Mouse (Mus musculus): ENCODE measurements around the gene Psmb11.

The Psmb11 gene

GRCm38 (mm10) chr14:54621133-54621532 lies at the start of gene Psmb11:
Gene Psmb11 (plus strand): TSS chr14:54621433.
- CTCF ChIA-PET = no interaction called here

- CTCF ChIA-PET = interaction anchor here (0.7 kb wide), 1 partner anchor 77 kb away, joined by 4 read pairs; no protein-coding TSS in a partner anchor
Observed at GRCm38 (mm10) chr14:54572122-54572521, 49.1 kb upstream of the Psmb11 start.

- CTCF ChIA-PET = no interaction called here
Observed at GRCm38 (mm10) chr14:54572790-54573736, 48.2 kb upstream of the Psmb11 start.

GRCm38 (mm10) chr14:54574253-54574652 lies 47.0 kb upstream of the Psmb11 start:
- CTCF ChIA-PET = interaction anchor here (0.5 to 0.6 kb wide), 2 partner anchors 95 to 1480 kb away, joined by 3 read pairs; no protein-coding TSS in a partner anchor

DNA sequence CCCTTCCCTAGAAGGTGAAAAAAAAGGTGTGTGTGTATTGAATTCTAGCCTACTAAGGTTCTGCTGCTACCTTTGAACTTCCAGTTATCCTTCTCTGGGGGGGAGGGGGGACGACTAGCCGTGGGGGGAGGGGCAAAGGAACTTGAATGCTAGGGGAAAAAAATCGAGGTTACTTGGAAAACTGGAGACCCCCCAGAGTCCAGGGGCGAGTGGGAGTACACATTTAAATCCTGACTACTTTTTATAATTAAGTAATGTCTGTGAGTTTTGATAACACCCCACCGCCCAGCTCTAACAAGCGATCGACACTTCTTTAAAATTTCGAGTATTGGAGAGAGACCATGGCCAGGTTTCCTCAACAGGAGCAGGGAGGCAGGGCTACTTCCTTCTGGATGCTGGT lies 46.2 kb upstream of the Psmb11 start:
- CTCF ChIA-PET = interaction anchor here (0.5 to 0.6 kb wide), 2 partner anchors 178 to 1481 kb away, joined by 3 to 6 read pairs; no protein-coding TSS in a partner anchor

- CTCF ChIA-PET = interaction anchor here (0.6 to 0.8 kb wide), 2 partner anchors 17 to 179 kb away, joined by 3 to 6 read pairs; no protein-coding TSS in a partner anchor
Observed at GRCm38 (mm10) chr14:54575631-54576030, 45.6 kb upstream of the Psmb11 start.

DNA sequence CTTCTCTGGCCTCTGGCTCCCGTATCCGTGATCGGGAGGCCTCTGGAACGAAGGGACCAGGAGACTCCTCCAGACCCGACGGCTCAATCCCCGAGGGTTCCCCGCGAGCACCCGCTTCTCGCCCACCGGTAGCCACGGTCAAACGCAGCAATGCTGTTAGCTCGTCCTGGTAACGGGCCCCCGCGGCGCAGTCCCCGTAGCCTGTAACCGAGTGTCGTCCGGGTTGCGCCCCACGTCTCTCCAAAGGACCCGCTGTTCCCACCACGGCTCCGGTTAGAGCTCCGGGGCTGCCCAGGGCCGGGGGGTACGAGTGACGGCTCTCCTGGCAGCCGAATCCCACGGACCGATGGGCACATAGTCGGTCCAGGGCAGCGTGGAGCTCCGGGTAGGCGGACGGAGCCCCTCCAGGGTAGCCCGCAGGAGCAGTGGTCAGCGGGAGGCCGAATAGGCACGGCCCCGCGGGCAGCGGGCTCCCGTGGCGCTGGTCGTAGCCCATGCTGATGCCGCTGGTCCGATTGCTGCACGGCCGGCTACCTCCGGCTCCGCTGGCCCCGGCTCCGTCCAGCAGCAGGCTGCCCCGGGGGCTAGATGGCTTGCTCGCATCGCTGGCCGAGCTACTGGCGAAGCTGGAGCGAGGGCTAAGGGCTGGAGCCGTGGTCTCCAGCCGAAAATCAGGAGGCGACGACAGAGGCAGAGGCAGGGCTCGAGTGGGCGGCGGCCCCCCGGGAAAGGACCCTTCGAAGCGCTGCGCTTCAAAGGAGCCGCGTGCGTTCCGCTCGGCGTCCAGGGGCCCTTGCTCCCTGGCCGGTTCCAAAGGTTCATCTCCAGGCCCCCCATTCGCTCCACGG lies 44.8 kb upstream of the Psmb11 start:
- CTCF ChIA-PET = interaction anchor here (0.8 kb wide), 1 partner anchor 16 kb away, joined by 3 read pairs; no protein-coding TSS in a partner anchor

- CTCF ChIA-PET = interaction anchor here (1.3 kb wide), 1 partner anchor 71 kb away, joined by 3 read pairs; no protein-coding TSS in a partner anchor
Observed at GRCm38 (mm10) chr14:54577089-54577982, 43.9 kb upstream of the Psmb11 start, which contains the start of gene Ajuba. Gene Ajuba (minus strand): TSS chr14:54577558.

GRCm38 (mm10) chr14:54578063-54578462 lies 43.2 kb upstream of the Psmb11 start:
- CTCF ChIA-PET = interaction anchor here (0.6 to 1.3 kb wide), 3 partner anchors 54 to 157 kb away, joined by 3 to 7 read pairs (median 7); no protein-coding TSS in a partner anchor

GRCm38 (mm10) chr14:54579638-54580037 lies 41.6 kb upstream of the Psmb11 start:
- CTCF ChIA-PET = interaction anchor here (0.6 to 0.9 kb wide), 2 partner anchors 49 to 243 kb away, joined by 3 read pairs; no protein-coding TSS in a partner anchor

GRCm38 (mm10) chr14:54582536-54582935 lies 38.7 kb upstream of the Psmb11 start:
- CTCF ChIA-PET = no interaction called here

DNA sequence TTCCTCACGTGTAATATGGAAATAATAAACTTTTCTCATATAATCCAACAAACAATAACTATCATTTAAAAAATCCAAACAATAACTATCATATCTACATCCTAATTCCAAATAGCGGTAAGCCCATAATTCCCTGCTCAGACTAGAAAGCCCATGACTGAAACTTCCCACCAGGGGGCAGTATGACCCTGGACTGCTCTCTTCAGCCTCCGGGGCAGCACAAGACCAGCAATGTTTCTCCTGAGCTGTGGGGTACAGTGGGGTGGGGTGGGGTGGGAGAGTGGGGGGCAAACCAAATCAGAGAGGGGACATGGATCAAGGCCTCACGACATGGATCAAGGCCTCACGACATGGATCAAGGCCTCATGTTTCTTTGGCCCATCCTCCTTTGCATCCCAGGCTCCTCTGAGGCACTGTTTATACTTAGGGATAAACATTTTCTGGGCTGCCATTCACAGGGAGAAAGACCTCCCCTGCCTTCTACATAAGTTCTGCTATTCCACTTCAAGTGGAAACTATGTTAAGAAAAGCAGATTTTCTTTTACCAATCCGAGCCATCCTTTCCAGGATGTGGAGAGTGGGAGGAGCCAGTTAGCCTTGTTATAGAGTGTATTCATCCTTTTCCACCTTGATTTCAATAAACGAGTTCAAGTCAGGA lies 37.4 kb upstream of the Psmb11 start:
- CTCF ChIA-PET = interaction anchor here (0.6 to 0.7 kb wide), 2 partner anchors 9 to 58 kb away, joined by 3 to 6 read pairs; no protein-coding TSS in a partner anchor

GRCm38 (mm10) chr14:54591056-54591455 lies 30.2 kb upstream of the Psmb11 start:
- CTCF ChIA-PET = no interaction called here

- CTCF ChIA-PET = interaction anchor here (0.6 to 1.0 kb wide), 2 partner anchors 9 to 16 kb away, joined by 3 read pairs; no protein-coding TSS in a partner anchor
Observed at GRCm38 (mm10) chr14:54592319-54592934, 28.8 kb upstream of the Psmb11 start.

DNA sequence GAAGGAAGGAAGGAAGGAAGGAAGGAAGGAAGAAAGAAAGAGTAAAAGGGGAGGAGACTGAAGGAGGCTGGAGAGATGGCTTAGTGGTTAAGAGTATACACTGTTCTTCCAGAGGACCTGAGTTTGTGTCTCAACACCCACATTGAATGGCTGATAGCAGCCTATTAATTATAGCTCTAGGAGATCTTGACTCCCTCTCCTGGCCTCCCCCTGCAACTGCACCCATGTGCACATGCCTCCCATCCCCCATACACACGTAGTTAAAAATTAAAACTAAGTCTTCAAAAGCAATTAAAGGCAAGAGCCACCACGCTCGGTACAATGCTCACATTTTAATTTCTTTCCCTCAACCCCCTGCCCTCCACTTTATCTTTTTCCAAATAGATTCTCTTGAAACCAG lies 27.2 kb upstream of the Psmb11 start:
- CTCF ChIA-PET = interaction anchor here (0.5 to 0.7 kb wide), 2 partner anchors 138 to 335 kb away, joined by 3 to 8 read pairs; no protein-coding TSS in a partner anchor

GRCm38 (mm10) chr14:54594631-54595414 lies 26.4 kb upstream of the Psmb11 start:
- CTCF ChIA-PET = interaction anchor here (0.5 to 0.8 kb wide), 2 partner anchors 30 to 138 kb away, joined by 4 to 8 read pairs; no protein-coding TSS in a partner anchor

DNA sequence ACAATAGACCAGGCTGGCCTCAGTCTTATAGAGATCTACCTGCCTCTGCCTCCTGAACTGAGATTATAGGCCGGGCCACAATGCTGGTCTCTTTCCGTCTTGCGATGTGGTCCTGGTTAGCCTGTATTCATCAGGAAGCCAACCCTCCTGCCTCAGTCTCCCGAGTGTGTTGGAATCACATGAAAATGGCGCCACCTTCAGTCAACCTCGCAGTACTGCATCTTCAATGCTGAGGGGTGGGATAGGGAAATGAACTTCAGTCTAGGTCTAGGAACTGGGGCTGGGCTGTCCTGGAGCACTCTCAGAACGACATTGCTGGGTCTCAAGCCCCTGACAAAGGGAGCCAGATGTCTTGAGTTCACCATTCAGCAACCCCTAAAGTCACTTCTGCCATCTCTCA lies 24.1 kb upstream of the Psmb11 start:
- CTCF ChIA-PET = interaction anchor here (0.9 kb wide), 1 partner anchor 10 kb away, joined by 3 read pairs; no protein-coding TSS in a partner anchor

DNA sequence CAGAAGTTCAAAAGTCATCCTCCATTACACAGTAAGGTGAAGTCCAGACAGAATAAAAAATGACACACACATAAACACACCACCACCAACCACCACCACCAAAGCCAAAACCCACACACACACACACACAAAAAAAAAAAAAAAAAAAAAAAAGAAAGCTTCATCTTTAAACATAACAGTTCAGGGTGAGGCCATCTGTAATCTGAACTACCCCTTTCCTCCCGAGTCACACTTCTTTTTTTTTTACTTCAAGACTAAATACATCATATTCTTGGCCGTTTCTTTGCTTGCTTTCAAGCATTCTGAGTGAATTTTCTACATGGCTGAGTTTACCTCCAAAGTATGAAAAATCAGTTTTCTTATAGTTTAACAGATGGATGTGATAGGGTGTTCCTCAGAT lies 19.6 kb upstream of the Psmb11 start:
- CTCF ChIA-PET = interaction anchor here (0.5 to 0.6 kb wide), 2 partner anchors 85 to 160 kb away, joined by 3 to 5 read pairs; no protein-coding TSS in a partner anchor

Data from spleen, embryonic (tissue).